Mouse (Mus musculus): ENCODE measurements around the gene Mpv17l2. TPM values are rescaled to one million over a fixed set of nuclear protein-coding genes. Genes with fewer than 3 reads are reported as not detected.

The Mpv17l2 gene
- total RNA-seq, 2 experiments from 2014 or later = 33.3 to 35.7 TPM

GRCm38 (mm10) chr8:70723486-70724210 is 37.1 kb downstream of the Mpv17l2 start, which contains the start of gene Pde4c:
TSS of gene Pde4c (plus strand) at chr8:70723720.
- no peak for TF ChIP-seq CTCF (IDR thresholded peaks at IDR 0.05)
- no peak within 1 kb of the TSS for H3K27ac ChIP-seq
- H3K4me3 ChIP-seq = no peak within 1 kb of the TSS
- DNase-seq (ENCODE audit: extremely low spot score in 1 of 2, low spot score in 2 of 2) = no peak
- intact Hi-C loops (cut with DNase I) = no loop called here

GRCm38 (mm10) chr8:70721601-70722000 is 39.1 kb downstream of the Mpv17l2 start:
- Histone ChIP-seq H3K27ac (no peak overlapping the region), H3K4me3 (no peak overlapping the region)
- intact Hi-C loops (cut with DNase I) = no loop called here
- no peak for TF ChIP-seq CTCF (IDR thresholded peaks at IDR 0.05)
- no peak for DNase-seq (ENCODE audit: extremely low spot score in 1 of 2, low spot score in 2 of 2)

GRCm38 (mm10) chr8:70720739-70721138 is 40.0 kb downstream of the Mpv17l2 start:
- peak; percentile 99 for TF ChIP-seq CTCF (IDR thresholded peaks at IDR 0.05)
- peak; percentile 69 to 86 for DNase-seq (ENCODE audit: extremely low spot score in 1 of 2, low spot score in 2 of 2)
- intact Hi-C loops (cut with DNase I) = loop anchor here (1.0 kb wide), 3 partner anchors 32 to 120 kb away; no protein-coding TSS in a partner anchor
- Histone ChIP-seq H3K27ac (no peak overlapping the region), H3K4me3 (no peak overlapping the region)

GRCm38 (mm10) chr8:70719796-70720270 is 40.9 kb downstream of the Mpv17l2 start:
- no peak for TF ChIP-seq CTCF (IDR thresholded peaks at IDR 0.05)
- no peak overlapping the region for H3K27ac ChIP-seq

GRCm38 (mm10) chr8:70718297-70718696 is 42.4 kb downstream of the Mpv17l2 start, which contains the start of gene Gm3336:
TSS of gene Gm3336 (plus strand) at chr8:70718543.
- peak; percentile 57 to 72 for DNase-seq (ENCODE audit: extremely low spot score in 1 of 2, low spot score in 2 of 2)
- intact Hi-C loops (cut with DNase I) = no loop called here

More at GRCm38 (mm10) chr8:70719796-70720270, 40.9 kb downstream of the Mpv17l2 start:
- intact Hi-C loops (cut with DNase I) = loop anchor here (1.0 kb wide), 3 partner anchors 32 to 120 kb away; no protein-coding TSS in a partner anchor
- H3K4me3 ChIP-seq = no peak overlapping the region
- no peak for DNase-seq (ENCODE audit: extremely low spot score in 1 of 2, low spot score in 2 of 2)

GRCm38 (mm10) chr8:70716521-70717400 is 44.0 kb downstream of the Mpv17l2 start:
- intact Hi-C loops (cut with DNase I) = no loop called here
- no peak for DNase-seq (ENCODE audit: extremely low spot score in 1 of 2, low spot score in 2 of 2)
- no peak for TF ChIP-seq CTCF (IDR thresholded peaks at IDR 0.05)

More at GRCm38 (mm10) chr8:70718297-70718696, 42.4 kb downstream of the Mpv17l2 start, which contains the start of gene Gm3336:
- TF ChIP-seq CTCF (IDR thresholded peaks at IDR 0.05) = peak; percentile 96
- Histone ChIP-seq H3K27ac (no peak within 1 kb of the TSS), H3K4me3 (no peak within 1 kb of the TSS)

GRCm38 (mm10) chr8:70715086-70715485 is 45.7 kb downstream of the Mpv17l2 start:
- intact Hi-C loops (cut with DNase I) = no loop called here
- no peak overlapping the region for H3K27ac ChIP-seq
- H3K4me3 ChIP-seq = no peak overlapping the region
- DNase-seq (ENCODE audit: extremely low spot score in 1 of 2, low spot score in 2 of 2) = no peak
- no peak for TF ChIP-seq CTCF (IDR thresholded peaks at IDR 0.05)

More at GRCm38 (mm10) chr8:70716521-70717400, 44.0 kb downstream of the Mpv17l2 start:
- Histone ChIP-seq H3K4me3 (no peak overlapping the region), H3K27ac (no peak overlapping the region)

GRCm38 (mm10) chr8:70713991-70714390 is 46.8 kb downstream of the Mpv17l2 start:
- TF ChIP-seq CTCF (IDR thresholded peaks at IDR 0.05) = no peak
- intact Hi-C loops (cut with DNase I) = no loop called here
- no peak overlapping the region for H3K27ac ChIP-seq
- H3K4me3 ChIP-seq = no peak overlapping the region
- DNase-seq (ENCODE audit: extremely low spot score in 1 of 2, low spot score in 2 of 2) = no peak

GRCm38 (mm10) chr8:70711041-70711440 is 49.7 kb downstream of the Mpv17l2 start:
- Histone ChIP-seq H3K4me3 (no peak overlapping the region), H3K27ac (no peak overlapping the region)
- no peak for TF ChIP-seq CTCF (IDR thresholded peaks at IDR 0.05)
- intact Hi-C loops (cut with DNase I) = no loop called here
- no peak for DNase-seq (ENCODE audit: extremely low spot score in 1 of 2, low spot score in 2 of 2)

GRCm38 (mm10) chr8:70710296-70710695 is 50.5 kb downstream of the Mpv17l2 start:
- no peak for TF ChIP-seq CTCF (IDR thresholded peaks at IDR 0.05)

GRCm38 (mm10) chr8:70709794-70710193 is 51.0 kb downstream of the Mpv17l2 start:
- Histone ChIP-seq H3K4me3 (no peak overlapping the region), H3K27ac (no peak overlapping the region)
- DNase-seq (ENCODE audit: extremely low spot score in 1 of 2, low spot score in 2 of 2) = no peak
- TF ChIP-seq CTCF (IDR thresholded peaks at IDR 0.05) = no peak
- intact Hi-C loops (cut with DNase I) = no loop called here

More at GRCm38 (mm10) chr8:70710296-70710695, 50.5 kb downstream of the Mpv17l2 start:
- Histone ChIP-seq H3K27ac (no peak overlapping the region), H3K4me3 (no peak overlapping the region)
- DNase-seq (ENCODE audit: extremely low spot score in 1 of 2, low spot score in 2 of 2) = no peak
- intact Hi-C loops (cut with DNase I) = no loop called here

Small RNA genes within 50 kb of the gene (microRNA-seq; reads per million reads assigned to microRNA genes)
- 8.1 to 12.2 reads per million in 2 experiments for gene Mir7240

Other genes starting within 250 kb of the Mpv17l2 start
- gene Fkbp8, start 233.2 kb downstream of the Mpv17l2 start, total RNA-seq (2021) = 100 to 1,000 TPM; 392 to 410 TPM
- 10 to 100 TPM; 39.8 to 44.4 TPM for gene Kxd1, start 233.0 kb downstream of the Mpv17l2 start, total RNA-seq (2021)
- 10 to 100 TPM; 18.6 to 20.8 TPM for gene Ell, start 221.5 kb downstream of the Mpv17l2 start, total RNA-seq (2021)
- gene Isyna1, start 166.6 kb downstream of the Mpv17l2 start, total RNA-seq (2021) = 10 to 100 TPM; 52.9 to 55.3 TPM
- gene Ssbp4, start 152.1 kb downstream of the Mpv17l2 start, total RNA-seq (2021) = 100 to 1,000 TPM; 221 to 261 TPM
- under 1 TPM; 0.70 to 0.96 TPM for gene Lrrc25, start 144.8 kb downstream of the Mpv17l2 start, total RNA-seq (2021)
- not detected for gene Gdf15, start 128.5 kb downstream of the Mpv17l2 start, total RNA-seq (2021)
- 10 to 100 TPM; 15.5 to 17.5 TPM for gene Pgpep1, start 100.6 kb downstream of the Mpv17l2 start, total RNA-seq (2021)
- gene Lsm4, start 87.7 kb downstream of the Mpv17l2 start, total RNA-seq (2021) = 10 to 100 TPM; 62.1 to 62.9 TPM
- gene Jund, start 62.0 kb downstream of the Mpv17l2 start, total RNA-seq (2021) = 100 to 1,000 TPM; 247 to 264 TPM
- under 1 TPM; 0.16 to 0.21 TPM for gene Iqcn, start 57.5 kb downstream of the Mpv17l2 start, total RNA-seq (2021)
- gene Gm3336, start 42.4 kb downstream of the Mpv17l2 start, total RNA-seq (2021) = not detected
- 1 to 10 TPM; 1.9 to 3.0 TPM for gene Pde4c, start 37.2 kb downstream of the Mpv17l2 start, total RNA-seq (2021)
- gene Rab3a, start 6.3 kb downstream of the Mpv17l2 start, total RNA-seq (2021) = 100 to 1,000 TPM; 808 to 835 TPM
- gene Pik3r2, start 15.8 kb upstream of the Mpv17l2 start, total RNA-seq (2021) = 100 to 1,000 TPM; 159 to 160 TPM
- 100 to 1,000 TPM; 369 to 386 TPM for gene Mast3, start 44.1 kb upstream of the Mpv17l2 start, total RNA-seq (2021)
- under 1 TPM; 0.77 to 0.82 TPM for gene Il12rb1, start 47.5 kb upstream of the Mpv17l2 start, total RNA-seq (2021)
- 10 to 100 TPM; 19.5 to 20.7 TPM for gene Arrdc2, start 78.8 kb upstream of the Mpv17l2 start, total RNA-seq (2021)
- 10 to 100 TPM; 20.0 to 20.4 TPM for gene Kcnn1, start 102.3 kb upstream of the Mpv17l2 start, total RNA-seq (2021)
- gene Ccdc124, start 113.0 kb upstream of the Mpv17l2 start, total RNA-seq (2021) = 10 to 100 TPM; 94.8 to 99.0 TPM
- 10 to 100 TPM in 1 of 2 experiments, 1 to 10 TPM in 1; 9.9 to 10.3 TPM for gene Slc5a5, start 131.8 kb upstream of the Mpv17l2 start, total RNA-seq (2021)
- 100 to 1,000 TPM; 588 to 633 TPM for gene Rpl18a, start 136.5 kb upstream of the Mpv17l2 start, total RNA-seq (2021)
- 10 to 100 TPM; 80.4 to 95.7 TPM for gene Map1s, start 145.0 kb upstream of the Mpv17l2 start, total RNA-seq (2021)